Mouse (Mus musculus) MEL (cell line): ENCODE measurements at regions not wholly inside any gene's neighbourhood (a gene's known extent, or its start where the extent isn't known, plus 50 kb on each side); places are given as distances from the start of the nearest gene placed in this dataset.

Experiments used
- DNase-seq: peaks from one replicate; pipeline ENCODE4 v3.0.0; 2011; ENCODE audit warnings: low read depth, low spot score
- H3K27ac ChIP-seq: 2 replicates; pipeline ENCODE4 v1.5.1; 2012; ENCODE audit warnings: low read depth, mild to moderate bottlenecking, control low read depth, low read length, moderate library complexity; ENCODE audit not compliant: control insufficient read depth
- H3K27me3 ChIP-seq, 2 experiments: fragments of 150-350 bp in 1 of 2; sonication (generic) in 1 of 2; 2 replicates each; pipeline ENCODE4 v1.6.1; 2012; ENCODE audit warnings: low read length in 2 of 2, mild to moderate bottlenecking in 2 of 2, improper control_type of control experiment in 1 of 2, moderate library complexity in 1 of 2; ENCODE audit not compliant: insufficient read depth in 2 of 2, control insufficient read depth in 1 of 2
- H3K36me3 ChIP-seq, 2 experiments: 2 replicates each; pipeline ENCODE4 v1.6.1; 2012 to 2014; ENCODE audit warnings: low read length in 2 of 2, improper control_type of control experiment in 1 of 2, inconsistent platforms in 1 of 2, mild to moderate bottlenecking in 1 of 2; ENCODE audit not compliant: insufficient read depth in 2 of 2, control insufficient read depth in 1 of 2
- H3K4me1 ChIP-seq, 2 experiments: fragments of 150-350 bp in 1 of 2; sonication (generic) in 1 of 2; 2 replicates each; pipeline ENCODE4 v1.6.1; 2012; ENCODE audit warnings: low read length in 2 of 2, improper control_type of control experiment in 1 of 2, mild to moderate bottlenecking in 1 of 2; ENCODE audit not compliant: insufficient read depth in 2 of 2, control insufficient read depth in 1 of 2
- H3K4me3 ChIP-seq, 2 experiments: fragments of 150-350 bp in 1 of 2; sonication (generic) in 1 of 2; 2 replicates each; pipeline ENCODE4 v1.5.1; 2012; ENCODE audit warnings: low read depth in 2 of 2, low read length in 2 of 2, mild to moderate bottlenecking in 2 of 2, moderate library complexity in 2 of 2, control low read depth in 1 of 2, improper control_type of control experiment in 1 of 2; ENCODE audit not compliant: control insufficient read depth in 1 of 2, insufficient read depth in 1 of 2
- H3K79me2 ChIP-seq: 2 replicates; pipeline ENCODE4 v1.6.1; 2012; ENCODE audit warnings: mild to moderate bottlenecking, low read length, moderate library complexity; ENCODE audit not compliant: control insufficient read depth, poor library complexity, insufficient read depth
- H3K9ac ChIP-seq: 2 replicates; pipeline ENCODE4 v1.6.1; 2012; ENCODE audit warnings: low read depth, mild to moderate bottlenecking, control low read depth, low read length, moderate library complexity; ENCODE audit not compliant: control insufficient read depth, poor library complexity, severe bottlenecking
- H3K9me3 ChIP-seq: fragments of 150-350 bp; sonication (generic); replicated peaks from 2 replicates; pipeline ENCODE4 v1.6.1; 2012; ENCODE audit warnings: mild to moderate bottlenecking, low read length, improper control_type of control experiment, moderate library complexity; ENCODE audit not compliant: insufficient read depth
- CHD2 ChIP-seq: IDR thresholded peaks from 2 replicates; pipeline ENCODE4 v1.6.1; 2011; ENCODE audit warnings: low read length, improper control_type of control experiment
- E2F4 ChIP-seq: IDR thresholded peaks from 2 replicates; pipeline ENCODE4 v1.6.1; 2011; ENCODE audit warnings: low read depth, low read length, improper control_type of control experiment, borderline replicate concordance
- EP300 ChIP-seq, 2 experiments: IDR thresholded peaks; 2 replicates each; pipeline ENCODE4 v1.6.1; 2011; ENCODE audit warnings: improper control_type of control experiment in 2 of 2, low read length in 2 of 2, low read depth in 1 of 2, mild to moderate bottlenecking in 1 of 2
- HCFC1 ChIP-seq: IDR thresholded peaks from 2 replicates; pipeline ENCODE4 v1.6.1; 2012; ENCODE audit warnings: low read depth, mild to moderate bottlenecking, inconsistent platforms, low read length, improper control_type of control experiment, moderate library complexity
- JUND ChIP-seq: IDR thresholded peaks from 2 replicates; pipeline ENCODE4 v1.6.1; 2011; ENCODE audit warnings: low read depth, mild to moderate bottlenecking, improper control_type of control experiment, low read length
- MAZ ChIP-seq: IDR thresholded peaks from 2 replicates; pipeline ENCODE4 v1.6.1; 2012; ENCODE audit warnings: low read depth, mild to moderate bottlenecking, inconsistent platforms, low read length, improper control_type of control experiment
- MEF2A ChIP-seq: IDR thresholded peaks from 2 replicates; pipeline ENCODE4 v1.6.1; 2014; ENCODE audit warnings: low read depth, mild to moderate bottlenecking, inconsistent platforms, low read length, improper control_type of control experiment; ENCODE audit not compliant: poor library complexity, insufficient replicate concordance, severe bottlenecking; ENCODE audit errors: extremely low read depth
- MYB ChIP-seq: IDR thresholded peaks from 2 replicates; pipeline ENCODE4 v1.6.1; 2011; ENCODE audit warnings: mild to moderate bottlenecking, low read depth, low read length, improper control_type of control experiment
- MYC ChIP-seq: IDR thresholded peaks from 2 replicates; pipeline ENCODE4 v1.6.1; 2011; ENCODE audit warnings: low read depth, mild to moderate bottlenecking, low read length, improper control_type of control experiment, moderate library complexity
- NELFE ChIP-seq: IDR thresholded peaks from 2 replicates; pipeline ENCODE4 v1.6.1; 2011; ENCODE audit warnings: low read depth, low read length, improper control_type of control experiment
- NRF1 ChIP-seq: IDR thresholded peaks from 2 replicates; pipeline ENCODE4 v1.6.1; 2014; ENCODE audit warnings: low read depth, mild to moderate bottlenecking, inconsistent platforms, low read length, improper control_type of control experiment, moderate library complexity; ENCODE audit not compliant: poor library complexity, insufficient read depth, severe bottlenecking
- POLR2AphosphoS2 ChIP-seq: IDR thresholded peaks from 2 replicates; pipeline ENCODE4 v1.6.1; 2011; ENCODE audit warnings: low read length, improper control_type of control experiment
- SMC3 ChIP-seq: IDR thresholded peaks from 2 replicates; pipeline ENCODE4 v1.6.1; 2011; ENCODE audit warnings: low read depth, low read length, improper control_type of control experiment
- TBP ChIP-seq: IDR thresholded peaks from 2 replicates; pipeline ENCODE4 v1.8.0; 2011; ENCODE audit warnings: low read depth, low read length, improper control_type of control experiment
- USF1 ChIP-seq: IDR thresholded peaks from 2 replicates; pipeline ENCODE4 v1.6.1; 2014; ENCODE audit warnings: low read depth, mild to moderate bottlenecking, inconsistent platforms, low read length, improper control_type of control experiment, moderate library complexity
- USF2 ChIP-seq, 2 experiments: IDR thresholded peaks; 2 replicates each; pipeline ENCODE4 v1.6.1; 2011 to 2012; ENCODE audit warnings: improper control_type of control experiment in 2 of 2, low read length in 2 of 2, borderline replicate concordance in 1 of 2, inconsistent platforms in 1 of 2, low read depth in 1 of 2, mild to moderate bottlenecking in 1 of 2; ENCODE audit not compliant: insufficient read depth in 1 of 2
- ZMIZ1 ChIP-seq: IDR thresholded peaks from 2 replicates; pipeline ENCODE4 v1.6.1; 2012; ENCODE audit warnings: low read depth, mild to moderate bottlenecking, inconsistent platforms, low read length, improper control_type of control experiment, moderate library complexity

- no peaks in the 10 kb centered on the region for H3K27me3 ChIP-seq
- DNase-seq, result no peak
- TF ChIP-seq EP300 (IDR thresholded peaks at IDR 0.05; ENCODE audit: low read depth in 1 of 2, low read length in 2 of 2), result no peak
- no peak for TF ChIP-seq MAZ
- no peak for TF ChIP-seq USF1
- no peak for TF ChIP-seq MYB
- TF ChIP-seq USF2 (IDR thresholded peaks at IDR 0.05; ENCODE audit: borderline replicate concordance in 1 of 2, insufficient read depth in 1 of 2, low read depth in 1 of 2, low read length in 2 of 2), result no peak
- TF ChIP-seq POLR2AphosphoS2, result no peak
- TF ChIP-seq CHD2, result no peak
- TF ChIP-seq MEF2A, result no peak
- no peak for TF ChIP-seq NELFE
- no peak for TF ChIP-seq ZMIZ1
- no peak for TF ChIP-seq MYC
Observed at GRCm38 (mm10) chr13:42544536-42545094, 135.8 kb upstream of the Phactr1 start.

GRCm38 (mm10) chr13:42546389-42546788 is 134.0 kb upstream of the Phactr1 start:
- H3K27ac ChIP-seq, result no peak overlapping the region
- TF ChIP-seq MYB (no peak), TBP (no peak), USF1 (no peak), POLR2AphosphoS2 (no peak), EP300 (IDR thresholded peaks at IDR 0.05; ENCODE audit: low read depth in 1 of 2, low read length in 2 of 2) (no peak), NRF1 (no peak), MYC (no peak), USF2 (IDR thresholded peaks at IDR 0.05; ENCODE audit: borderline replicate concordance in 1 of 2, insufficient read depth in 1 of 2, low read depth in 1 of 2, low read length in 2 of 2) (no peak)
- no peaks in the 10 kb centered on the region for H3K36me3 ChIP-seq
- no peaks in the 10 kb centered on the region for H3K9me3 ChIP-seq
- no peaks in the 10 kb centered on the region for H3K4me1 ChIP-seq
- no peak overlapping the region for H3K4me3 ChIP-seq
- DNase-seq, result no peak
- no peaks in the 10 kb centered on the region for H3K79me2 ChIP-seq
- H3K9ac ChIP-seq, result no peak overlapping the region
- H3K27me3 ChIP-seq, result no peaks in the 10 kb centered on the region

More at GRCm38 (mm10) chr13:42544536-42545094, 135.8 kb upstream of the Phactr1 start:
- H3K27ac ChIP-seq, result no peak overlapping the region
- no peak overlapping the region for H3K9ac ChIP-seq
- no peaks in the 10 kb centered on the region for H3K9me3 ChIP-seq
- H3K4me3 ChIP-seq, result no peak overlapping the region
- H3K4me1 ChIP-seq, result no peaks in the 10 kb centered on the region
- no peaks in the 10 kb centered on the region for H3K36me3 ChIP-seq
- no peaks in the 10 kb centered on the region for H3K79me2 ChIP-seq

GRCm38 (mm10) chr13:42546851-42547250 is 133.6 kb upstream of the Phactr1 start:
- TF ChIP-seq HCFC1 (no peak), JUND (no peak), SMC3 (no peak), E2F4 (no peak)
- no peak for DNase-seq
- H3K9ac ChIP-seq, result no peak overlapping the region

More at GRCm38 (mm10) chr13:42546851-42547250, 133.6 kb upstream of the Phactr1 start:
- no peaks in the 10 kb centered on the region for H3K9me3 ChIP-seq
- H3K4me1 ChIP-seq, result no peaks in the 10 kb centered on the region
- H3K36me3 ChIP-seq, result no peaks in the 10 kb centered on the region
- H3K4me3 ChIP-seq, result no peak overlapping the region
- no peak overlapping the region for H3K27ac ChIP-seq
- no peaks in the 10 kb centered on the region for H3K27me3 ChIP-seq
- no peaks in the 10 kb centered on the region for H3K79me2 ChIP-seq
